Mouse (Mus musculus): ENCODE measurements around the gene Zswim4. TPM values are rescaled to one million over a fixed set of nuclear protein-coding genes. Genes with fewer than 3 reads are reported as not detected.

The Zswim4 gene
- polyA plus RNA-seq, 1 experiment from 2014 or later: 6.3 TPM

DNA sequence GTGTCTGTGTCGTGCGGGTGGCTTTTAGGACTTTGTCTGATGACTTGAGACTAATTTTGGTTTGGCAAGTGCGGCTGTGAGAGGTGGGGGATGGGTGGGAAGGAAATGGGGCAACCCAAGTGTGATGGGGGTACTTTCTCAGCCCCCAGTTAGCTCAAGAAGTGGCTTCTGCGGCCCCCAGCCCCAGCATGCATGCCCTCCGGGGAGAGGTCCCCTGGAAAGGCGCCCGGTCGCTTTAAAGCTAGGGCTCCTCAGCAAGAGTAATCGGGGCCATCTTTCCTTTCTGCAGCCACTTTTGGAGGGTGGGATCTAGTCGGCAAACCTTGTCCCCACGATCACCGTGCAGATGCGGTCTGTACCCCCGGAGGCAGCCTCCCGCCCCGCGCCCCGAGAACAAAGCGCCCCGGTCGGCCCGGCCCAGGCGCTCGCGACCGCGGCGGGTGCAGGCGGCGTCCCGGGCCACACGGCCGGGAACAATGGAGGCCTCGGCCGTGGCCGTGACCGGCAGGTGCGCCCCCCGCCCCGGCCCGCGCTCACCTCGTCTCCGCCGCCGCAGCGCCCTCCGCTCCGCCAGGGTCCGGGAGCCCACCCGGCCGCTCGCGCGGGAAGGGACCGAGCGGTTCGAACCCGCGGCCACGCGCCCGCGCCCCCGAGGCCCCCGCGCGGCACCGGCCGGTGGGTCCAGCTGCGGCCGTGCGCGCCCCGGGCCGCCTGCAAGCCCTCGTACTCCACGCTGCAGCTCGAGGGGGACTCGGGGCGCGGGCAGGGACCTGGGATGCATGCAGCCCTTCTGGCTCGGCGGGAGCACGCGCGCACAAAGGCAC lies 53.4 kb downstream of the Zswim4 start:
- Histone ChIP-seq H3K4me2 (peak overlapping the region; percentile 90), H3K27ac (ENCODE audit: low read depth, low read length) (peak overlapping the region; percentile 85), H3K4me3 (ENCODE audit: low read depth, low read length) (peak overlapping the region; percentile 79), H3K4me1 (ENCODE audit: control insufficient read depth, insufficient read depth, low read length) (peaks cover 44% of the 10 kb centered on the region), H3K36me3 (ENCODE audit: control insufficient read depth, insufficient read depth, low read length) (no peaks in the 10 kb centered on the region), H3K9me3 (replicated peaks; ENCODE audit: control insufficient read depth, low read length) (no peaks in the 10 kb centered on the region), H3K9ac (ENCODE audit: low read depth, low read length) (peak overlapping the region; percentile 98), H3K27me3 (ENCODE audit: control insufficient read depth, insufficient read depth, low read length) (peaks cover 6% of the 10 kb centered on the region; the same call in 1 of the 2 replicates)
- WGBS (ENCODE audit: insufficient replicate concordance): 1% methylated on average over 77 of the region's 87 CpGs
- 0 out of 2 replicates have a peak, but pooled peaks have one; percentile 24 for ATAC-seq (replicated peaks; ENCODE audit: insufficient number of reproducible peaks, low FRiP score, low TSS enrichment)

DNA sequence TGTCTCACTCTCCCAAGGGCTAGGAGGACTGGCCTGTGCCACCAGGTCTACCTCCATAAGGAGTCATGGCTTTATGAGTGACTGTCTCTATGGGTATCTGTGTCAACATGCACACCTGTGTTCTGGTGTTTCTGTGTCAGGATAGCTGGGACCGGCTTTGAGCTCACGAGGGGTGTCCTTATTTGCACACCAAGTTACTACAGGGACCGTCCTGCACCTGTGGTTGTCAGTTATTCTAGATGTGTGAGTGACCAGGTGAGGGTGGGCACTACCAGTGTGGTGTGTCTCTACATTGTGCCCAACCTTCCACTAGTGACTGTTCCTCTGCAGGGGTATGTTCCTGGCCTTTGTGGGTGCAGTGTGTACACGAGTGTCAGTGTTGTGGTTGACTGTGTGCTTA lies 54.0 kb downstream of the Zswim4 start:
- Histone ChIP-seq H3K27me3 (ENCODE audit: control insufficient read depth, insufficient read depth, low read length) (peaks cover 6% of the 10 kb centered on the region; the same call in 1 of the 2 replicates), H3K4me1 (ENCODE audit: control insufficient read depth, insufficient read depth, low read length) (peaks cover 49% of the 10 kb centered on the region), H3K4me3 (ENCODE audit: low read depth, low read length) (peak overlapping the region; percentile 79), H3K27ac (ENCODE audit: low read depth, low read length) (0 out of 2 replicates have a peak overlapping the region, but pooled peaks have one; percentile 85), H3K9ac (ENCODE audit: low read depth, low read length) (peak overlapping the region; percentile 98), H3K36me3 (ENCODE audit: control insufficient read depth, insufficient read depth, low read length) (0 out of 2 replicates have a peak, but pooled peaks cover under 1% of the 10 kb centered on the region), H3K4me2 (peak overlapping the region; percentile 90), H3K9me3 (replicated peaks; ENCODE audit: control insufficient read depth, low read length) (no peaks in the 10 kb centered on the region)
- ATAC-seq (replicated peaks; ENCODE audit: insufficient number of reproducible peaks, low FRiP score, low TSS enrichment): no peak
- WGBS (ENCODE audit: insufficient replicate concordance): 52% methylated on average over 4 of the region's 4 CpGs

GRCm38 (mm10) chr8:84180530-84181190 lies 56.2 kb downstream of the Zswim4 start:
- peaks cover 49% of the 10 kb centered on the region for H3K4me1 ChIP-seq (ENCODE audit: control insufficient read depth, insufficient read depth, low read length)
- WGBS (ENCODE audit: insufficient replicate concordance): 2% methylated on average over 16 of the region's 16 CpGs
- 0 out of 2 replicates have a peak, but pooled peaks cover 2% of the 10 kb centered on the region for H3K36me3 ChIP-seq (ENCODE audit: control insufficient read depth, insufficient read depth, low read length)

GRCm38 (mm10) chr8:84179946-84180345 lies 56.9 kb downstream of the Zswim4 start:
- Histone ChIP-seq H3K9ac (ENCODE audit: low read depth, low read length) (peak overlapping the region; percentile 67), H3K36me3 (ENCODE audit: control insufficient read depth, insufficient read depth, low read length) (0 out of 2 replicates have a peak, but pooled peaks cover 2% of the 10 kb centered on the region), H3K9me3 (replicated peaks; ENCODE audit: control insufficient read depth, low read length) (no peaks in the 10 kb centered on the region), H3K27me3 (ENCODE audit: control insufficient read depth, insufficient read depth, low read length) (peaks cover 4% of the 10 kb centered on the region; the same call in 1 of the 2 replicates), H3K4me1 (ENCODE audit: control insufficient read depth, insufficient read depth, low read length) (peaks cover 49% of the 10 kb centered on the region), H3K4me2 (peak overlapping the region; percentile 63), H3K27ac (ENCODE audit: low read depth, low read length) (peak overlapping the region; percentile 72; the same call in 1 of the 2 replicates), H3K4me3 (ENCODE audit: low read depth, low read length) (peak overlapping the region; percentile 26)
- 20% methylated on average over 4 of the region's 4 CpGs for WGBS (ENCODE audit: insufficient replicate concordance)
- no peak for ATAC-seq (replicated peaks; ENCODE audit: insufficient number of reproducible peaks, low FRiP score, low TSS enrichment)

More at GRCm38 (mm10) chr8:84180530-84181190, 56.2 kb downstream of the Zswim4 start:
- peak overlapping the region; percentile 67 for H3K9ac ChIP-seq (ENCODE audit: low read depth, low read length)
- peaks cover 6% of the 10 kb centered on the region; the same call in 1 of the 2 replicates for H3K27me3 ChIP-seq (ENCODE audit: control insufficient read depth, insufficient read depth, low read length)
- peak; percentile 55 for ATAC-seq (replicated peaks; ENCODE audit: insufficient number of reproducible peaks, low FRiP score, low TSS enrichment)
- peak overlapping the region; percentile 72 for H3K27ac ChIP-seq (ENCODE audit: low read depth, low read length)
- H3K4me2 ChIP-seq: peak overlapping the region; percentile 63
- H3K4me3 ChIP-seq (ENCODE audit: low read depth, low read length): peak overlapping the region; percentile 26
- H3K9me3 ChIP-seq (replicated peaks; ENCODE audit: control insufficient read depth, low read length): no peaks in the 10 kb centered on the region

- WGBS (ENCODE audit: insufficient replicate concordance): 78% methylated on average over 8 of the region's 8 CpGs
- Histone ChIP-seq H3K4me3 (ENCODE audit: low read depth, low read length) (no peak overlapping the region), H3K9ac (ENCODE audit: low read depth, low read length) (no peak overlapping the region), H3K4me1 (ENCODE audit: control insufficient read depth, insufficient read depth, low read length) (peaks cover 41% of the 10 kb centered on the region), H3K4me2 (no peak overlapping the region), H3K27ac (ENCODE audit: low read depth, low read length) (no peak overlapping the region), H3K9me3 (replicated peaks; ENCODE audit: control insufficient read depth, low read length) (no peaks in the 10 kb centered on the region), H3K27me3 (ENCODE audit: control insufficient read depth, insufficient read depth, low read length) (no peaks in the 10 kb centered on the region), H3K36me3 (ENCODE audit: control insufficient read depth, insufficient read depth, low read length) (0 out of 2 replicates have a peak, but pooled peaks cover 3% of the 10 kb centered on the region)
- ATAC-seq (replicated peaks; ENCODE audit: insufficient number of reproducible peaks, low FRiP score, low TSS enrichment): no peak
Observed at GRCm38 (mm10) chr8:84178592-84178991, 58.3 kb downstream of the Zswim4 start.

DNA sequence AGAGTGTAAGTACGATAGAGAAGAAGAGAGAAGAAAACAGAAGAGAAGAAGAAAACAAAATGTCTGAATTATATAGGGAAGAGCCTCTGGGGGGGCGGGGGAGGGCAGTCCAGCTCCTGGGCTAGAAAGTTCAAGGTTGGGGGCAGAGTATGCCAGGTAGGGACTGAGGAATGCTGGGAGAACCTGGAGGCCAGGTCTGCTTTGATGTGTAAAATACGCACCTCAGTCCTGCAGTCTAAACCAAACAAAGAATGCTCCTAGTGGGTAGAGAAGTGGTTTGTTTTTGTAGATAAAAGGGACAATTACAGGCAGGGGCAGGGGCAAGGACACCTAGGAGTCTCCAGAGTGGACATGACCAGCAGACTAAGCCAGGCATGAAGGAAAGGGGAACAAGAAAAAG lies 59.5 kb downstream of the Zswim4 start:
- no peak overlapping the region for H3K4me2 ChIP-seq
- H3K9ac ChIP-seq (ENCODE audit: low read depth, low read length): no peak overlapping the region
- H3K4me1 ChIP-seq (ENCODE audit: control insufficient read depth, insufficient read depth, low read length): peaks cover 35% of the 10 kb centered on the region
- no peak overlapping the region for H3K4me3 ChIP-seq (ENCODE audit: low read depth, low read length)
- H3K36me3 ChIP-seq (ENCODE audit: control insufficient read depth, insufficient read depth, low read length): 0 out of 2 replicates have a peak, but pooled peaks cover 11% of the 10 kb centered on the region
- no peaks in the 10 kb centered on the region for H3K9me3 ChIP-seq (replicated peaks; ENCODE audit: control insufficient read depth, low read length)
- 82% methylated on average over 3 of the region's 3 CpGs for WGBS (ENCODE audit: insufficient replicate concordance)
- no peaks in the 10 kb centered on the region for H3K27me3 ChIP-seq (ENCODE audit: control insufficient read depth, insufficient read depth, low read length)
- H3K27ac ChIP-seq (ENCODE audit: low read depth, low read length): no peak overlapping the region
- ATAC-seq (replicated peaks; ENCODE audit: insufficient number of reproducible peaks, low FRiP score, low TSS enrichment): no peak

- no peak overlapping the region for H3K4me2 ChIP-seq
- ATAC-seq (replicated peaks; ENCODE audit: insufficient number of reproducible peaks, low FRiP score, low TSS enrichment): no peak
- 37% methylated on average over 3 of the region's 3 CpGs for WGBS (ENCODE audit: insufficient replicate concordance)
- no peaks in the 10 kb centered on the region for H3K27me3 ChIP-seq (ENCODE audit: control insufficient read depth, insufficient read depth, low read length)
- 0 out of 2 replicates have a peak, but pooled peaks cover 14% of the 10 kb centered on the region for H3K36me3 ChIP-seq (ENCODE audit: control insufficient read depth, insufficient read depth, low read length)
- H3K4me3 ChIP-seq (ENCODE audit: low read depth, low read length): no peak overlapping the region
- H3K27ac ChIP-seq (ENCODE audit: low read depth, low read length): no peak overlapping the region
- H3K9ac ChIP-seq (ENCODE audit: low read depth, low read length): no peak overlapping the region
- H3K9me3 ChIP-seq (replicated peaks; ENCODE audit: control insufficient read depth, low read length): no peaks in the 10 kb centered on the region
- peaks cover 33% of the 10 kb centered on the region for H3K4me1 ChIP-seq (ENCODE audit: control insufficient read depth, insufficient read depth, low read length)
Observed at GRCm38 (mm10) chr8:84176560-84176959, 60.3 kb downstream of the Zswim4 start.

DNA sequence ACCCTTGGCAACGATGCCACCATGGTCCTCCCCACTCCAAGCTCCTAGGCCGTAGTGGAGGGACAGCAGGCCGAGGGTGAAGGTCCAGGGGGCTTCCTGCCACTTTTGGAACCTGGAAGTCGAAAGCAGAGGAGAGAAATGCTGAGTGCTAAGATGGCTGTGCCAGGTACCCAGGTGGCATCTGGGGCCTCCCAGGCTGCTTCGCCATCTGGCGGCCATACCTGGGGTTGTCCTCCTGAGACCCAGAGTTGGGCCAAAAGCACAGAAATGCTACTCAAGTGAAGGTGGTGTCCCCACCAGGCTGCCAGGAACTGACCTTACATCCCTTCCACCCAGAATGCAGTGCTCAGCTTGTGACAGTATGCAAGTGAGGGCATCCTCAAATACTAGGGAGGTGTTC lies 63.0 kb downstream of the Zswim4 start:
- H3K4me1 ChIP-seq (ENCODE audit: control insufficient read depth, insufficient read depth, low read length): peaks cover 8% of the 10 kb centered on the region; the same call in 1 of the 2 replicates
- H3K4me2 ChIP-seq: no peak overlapping the region
- H3K4me3 ChIP-seq (ENCODE audit: low read depth, low read length): no peak overlapping the region
- no peak overlapping the region for H3K9ac ChIP-seq (ENCODE audit: low read depth, low read length)
- no peak overlapping the region for H3K27ac ChIP-seq (ENCODE audit: low read depth, low read length)
- 74% methylated on average over 6 of the region's 6 CpGs for WGBS (ENCODE audit: insufficient replicate concordance)
- no peaks in the 10 kb centered on the region for H3K9me3 ChIP-seq (replicated peaks; ENCODE audit: control insufficient read depth, low read length)
- no peak for ATAC-seq (replicated peaks; ENCODE audit: insufficient number of reproducible peaks, low FRiP score, low TSS enrichment)
- H3K27me3 ChIP-seq (ENCODE audit: control insufficient read depth, insufficient read depth, low read length): no peaks in the 10 kb centered on the region
- H3K36me3 ChIP-seq (ENCODE audit: control insufficient read depth, insufficient read depth, low read length): peaks cover 14% of the 10 kb centered on the region; the same call in 1 of the 2 replicates
